Mouse (Mus musculus): ENCODE data around the gene Pdlim7. TPM values are rescaled to one million over a fixed set of nuclear protein-coding genes. Genes with fewer than 3 reads are reported as not detected.

Pdlim7 gene
- polyA plus RNA-seq, 2 experiments = 11.5 to 15.3 TPM

DNA sequence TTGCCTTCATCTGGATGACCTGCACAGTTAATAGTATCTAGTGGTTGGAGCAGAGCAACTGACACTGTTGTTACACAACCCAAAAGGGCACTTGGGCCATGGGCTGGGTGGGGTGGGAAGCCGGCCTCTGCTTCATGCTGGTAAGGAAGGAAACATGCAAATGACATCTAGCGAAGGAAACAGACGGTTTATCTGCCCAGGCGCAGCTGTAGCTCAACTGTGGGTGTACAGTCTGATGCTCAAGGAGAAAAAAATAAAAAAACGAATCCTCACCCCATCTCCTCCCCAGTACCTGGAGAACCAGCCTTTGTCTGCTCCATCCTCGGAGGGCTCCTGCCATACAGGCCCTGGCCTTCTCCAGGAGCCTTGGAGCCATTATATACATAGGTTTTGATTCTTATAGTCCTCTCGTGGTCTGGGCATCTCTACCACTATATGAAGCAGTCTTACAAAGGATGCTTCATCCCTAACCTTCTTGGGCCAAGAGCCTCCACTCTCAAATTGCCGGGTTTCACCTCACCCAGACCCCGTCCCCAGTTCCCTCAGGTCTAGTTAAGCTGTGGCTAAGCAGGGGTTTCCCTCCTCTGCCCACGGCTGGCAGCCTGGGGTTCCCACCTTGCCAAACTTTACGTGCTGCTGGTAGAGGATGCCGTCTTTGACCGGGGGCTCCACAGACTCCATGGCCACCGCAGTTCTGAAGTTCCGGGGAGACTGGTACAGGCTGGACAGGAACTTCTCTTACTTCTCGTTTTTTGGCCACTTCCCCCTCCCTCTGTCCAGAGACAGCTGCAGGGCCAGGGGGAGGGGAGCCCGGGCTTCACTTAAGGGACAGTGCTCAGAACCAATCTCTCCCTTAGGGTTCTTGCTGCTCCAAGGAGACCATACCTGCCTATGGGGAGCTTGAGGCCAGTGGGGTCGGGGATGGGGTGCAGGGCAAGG lies 14.6 kb upstream of the Pdlim7 start:
- Histone ChIP-seq H3K9ac (replicated peaks) (no peak overlapping the region), H3K9me3 (ENCODE audit: control insufficient read depth, low read length) (no peaks in the 10 kb centered on the region), H3K27me3 (ENCODE audit: control insufficient read depth, insufficient read depth, low read length) (no peaks in the 10 kb centered on the region), H3K27ac (no peak overlapping the region), H3K36me3 (replicated peaks; ENCODE audit: control insufficient read depth, insufficient read depth, low read depth) (peaks cover 7% of the 10 kb centered on the region), H3K4me2 (ENCODE audit: low read depth) (no peak overlapping the region; the same call in 1 of the 2 replicates), H3K4me1 (replicated peaks; ENCODE audit: control insufficient read depth in 2 of 2, insufficient read depth in 2 of 2, low read length in 1 of 2) (peaks cover 0 to 19% of the 10 kb centered on the region in 2 experiments; a peak in 2 of 4 replicates), H3K4me3 (ENCODE audit: insufficient read depth in 1 of 2, low read depth in 2 of 2, low read length in 2 of 2) (0 out of 4 replicates have a peak overlapping the region, but pooled peaks of 1 of the 2 experiments have one; percentile 19)
- DNase-seq (ENCODE audit: low read depth in 3 of 3, low spot score in 3 of 3) = no peak
- WGBS (ENCODE audit: insufficient replicate concordance) = 16% methylated on average over 18 of the region's 18 CpGs
- TF ChIP-seq EP300 (IDR thresholded peaks at IDR 0.05; ENCODE audit: low read depth) (peak; percentile 65), CTCF (IDR thresholded peaks at IDR 0.05; ENCODE audit: low read depth) (no peak)
- ATAC-seq (ENCODE audit: insufficient read depth) = peak; percentile 64

DNA sequence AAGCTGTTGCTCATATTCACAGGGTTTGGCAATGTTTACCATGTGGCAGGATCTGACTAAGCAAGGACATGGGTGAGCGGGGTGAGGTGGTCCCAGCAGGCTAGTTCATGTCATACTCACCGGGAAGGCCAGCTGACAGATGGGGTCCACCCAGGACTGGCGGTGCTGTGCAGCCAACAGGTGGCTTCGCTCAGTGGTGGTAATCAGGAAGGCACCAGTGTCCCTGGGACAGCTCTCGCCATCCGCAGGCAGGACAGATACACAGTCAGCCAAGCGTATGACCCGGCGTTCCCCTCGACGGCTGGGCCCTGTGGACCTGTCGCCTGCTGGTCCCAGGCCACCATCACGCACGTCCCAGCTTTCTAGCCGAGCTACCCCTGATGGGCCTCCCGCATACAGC lies 13.7 kb upstream of the Pdlim7 start:
- H3K9me3 ChIP-seq (ENCODE audit: control insufficient read depth, low read length) = no peaks in the 10 kb centered on the region
- no peaks in the 10 kb centered on the region for H3K27me3 ChIP-seq (ENCODE audit: control insufficient read depth, insufficient read depth, low read length)

DNA sequence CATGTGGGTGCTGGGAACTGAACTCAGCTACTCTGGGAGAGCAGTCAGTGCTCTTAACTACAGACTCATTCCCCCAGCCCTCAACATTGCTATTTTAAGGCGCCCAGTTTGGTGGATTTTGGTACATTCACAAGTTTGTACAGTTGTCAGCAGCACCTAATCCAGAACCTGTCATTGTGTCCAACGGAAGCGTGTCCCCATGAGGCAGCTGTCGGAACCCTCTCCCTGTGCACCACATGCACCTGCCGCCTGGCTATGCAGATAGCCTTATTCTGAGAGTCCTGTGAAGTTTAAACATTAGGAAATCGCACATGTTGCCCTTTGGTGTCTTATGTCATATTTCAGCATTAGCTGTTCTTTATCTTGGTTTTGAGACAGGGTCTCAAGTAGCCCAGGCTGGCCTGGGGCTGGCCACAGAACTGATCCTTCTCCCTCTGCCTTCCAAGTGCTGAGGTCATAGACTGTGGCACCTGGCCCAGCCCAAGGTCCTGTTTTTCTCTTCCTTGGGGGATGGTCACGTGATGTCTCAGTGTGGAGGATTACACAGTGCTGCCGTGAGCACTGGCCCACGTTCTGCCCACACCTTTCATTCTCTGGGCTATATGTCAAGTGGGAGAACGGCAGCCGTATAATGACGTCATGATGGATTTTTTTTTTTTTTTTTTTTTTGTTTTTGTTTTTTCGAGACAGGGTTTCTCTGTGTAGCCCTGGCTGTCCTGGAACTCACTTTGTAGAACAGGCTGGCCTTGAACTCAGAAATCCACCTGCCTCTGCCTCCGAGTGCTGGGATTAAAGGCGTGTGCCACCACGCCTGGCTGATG lies 12.5 kb upstream of the Pdlim7 start:
- Histone ChIP-seq H3K27me3 (ENCODE audit: control insufficient read depth, insufficient read depth, low read length) (no peaks in the 10 kb centered on the region), H3K36me3 (replicated peaks; ENCODE audit: control insufficient read depth, insufficient read depth, low read depth) (peaks cover 7% of the 10 kb centered on the region), H3K4me3 (ENCODE audit: insufficient read depth in 1 of 2, low read depth in 2 of 2, low read length in 2 of 2) (no peak overlapping the region), H3K4me1 (replicated peaks; ENCODE audit: control insufficient read depth in 2 of 2, insufficient read depth in 2 of 2, low read length in 1 of 2) (peaks cover 0 to 19% of the 10 kb centered on the region in 2 experiments; a peak in 2 of 4 replicates), H3K9ac (replicated peaks) (no peak overlapping the region), H3K4me2 (ENCODE audit: low read depth) (no peak overlapping the region), H3K9me3 (ENCODE audit: control insufficient read depth, low read length) (no peaks in the 10 kb centered on the region), H3K27ac (no peak overlapping the region)
- 66% methylated on average over 16 of the region's 16 CpGs for WGBS (ENCODE audit: insufficient replicate concordance)
- no peak for TF ChIP-seq CTCF (IDR thresholded peaks at IDR 0.05; ENCODE audit: low read depth)
- no peak for TF ChIP-seq EP300 (IDR thresholded peaks at IDR 0.05; ENCODE audit: low read depth)
- ATAC-seq (ENCODE audit: insufficient read depth) = no peak
- DNase-seq (ENCODE audit: low read depth in 3 of 3, low spot score in 3 of 3) = no peak

More for the DNA sequence above, 13.7 kb upstream of the Pdlim7 start:
- Histone ChIP-seq H3K36me3 (replicated peaks; ENCODE audit: control insufficient read depth, insufficient read depth, low read depth) (peaks cover 7% of the 10 kb centered on the region), H3K4me2 (ENCODE audit: low read depth) (no peak overlapping the region; the same call in 1 of the 2 replicates), H3K4me1 (replicated peaks; ENCODE audit: control insufficient read depth in 2 of 2, insufficient read depth in 2 of 2, low read length in 1 of 2) (peaks cover 0 to 19% of the 10 kb centered on the region in 2 experiments; a peak in 2 of 4 replicates), H3K9ac (replicated peaks) (no peak overlapping the region), H3K27ac (no peak overlapping the region), H3K4me3 (ENCODE audit: insufficient read depth in 1 of 2, low read depth in 2 of 2, low read length in 2 of 2) (no peak overlapping the region)
- ATAC-seq (ENCODE audit: insufficient read depth) = no peak
- DNase-seq (ENCODE audit: low read depth in 3 of 3, low spot score in 3 of 3) = no peak
- TF ChIP-seq CTCF (IDR thresholded peaks at IDR 0.05; ENCODE audit: low read depth) (no peak), EP300 (IDR thresholded peaks at IDR 0.05; ENCODE audit: low read depth) (no peak)
- 71% methylated on average over 16 of the region's 16 CpGs for WGBS (ENCODE audit: insufficient replicate concordance)

DNA sequence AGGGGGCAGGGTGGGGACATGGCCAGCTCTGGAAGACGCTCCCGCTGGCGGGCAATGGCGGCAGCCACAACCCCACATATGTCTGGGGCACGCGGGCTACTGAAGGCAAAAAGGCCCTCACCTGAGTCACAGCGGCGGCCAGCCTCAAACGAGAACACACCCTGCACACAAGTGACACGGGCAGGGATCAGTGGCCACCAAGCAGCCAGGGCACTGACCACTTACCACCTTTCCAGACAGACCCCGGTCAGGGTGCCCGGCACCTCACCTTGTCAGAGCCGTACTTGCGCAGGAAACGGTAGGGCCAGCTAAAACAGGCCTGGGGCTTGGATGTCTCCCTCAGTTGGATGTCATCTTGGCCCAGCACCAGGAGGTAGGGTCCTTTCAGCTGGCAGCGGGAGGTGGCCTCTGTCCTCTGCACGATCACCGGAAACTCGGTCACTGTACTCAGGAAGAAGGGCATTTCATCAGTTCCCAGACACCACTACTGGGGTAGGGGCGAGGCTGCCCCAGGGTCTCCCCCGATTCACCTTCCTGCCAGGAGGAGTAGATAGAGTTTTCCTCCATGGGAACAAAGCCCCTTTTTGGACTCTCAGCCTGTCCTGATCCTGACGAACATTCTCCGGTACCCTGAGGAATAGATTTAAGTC lies 10.6 kb upstream of the Pdlim7 start:
- Histone ChIP-seq H3K4me1 (replicated peaks; ENCODE audit: control insufficient read depth in 2 of 2, insufficient read depth in 2 of 2, low read length in 1 of 2) (peaks cover 0 to 14% of the 10 kb centered on the region in 2 experiments; a peak in 1 of 4 replicates), H3K9me3 (ENCODE audit: control insufficient read depth, low read length) (no peaks in the 10 kb centered on the region), H3K4me2 (ENCODE audit: low read depth) (no peak overlapping the region), H3K9ac (replicated peaks) (no peak overlapping the region), H3K27ac (no peak overlapping the region), H3K36me3 (replicated peaks; ENCODE audit: control insufficient read depth, insufficient read depth, low read depth) (no peaks in the 10 kb centered on the region), H3K27me3 (ENCODE audit: control insufficient read depth, insufficient read depth, low read length) (no peaks in the 10 kb centered on the region), H3K4me3 (ENCODE audit: insufficient read depth in 1 of 2, low read depth in 2 of 2, low read length in 2 of 2) (no peak overlapping the region)
- ATAC-seq (ENCODE audit: insufficient read depth) (no peak), DNase-seq (ENCODE audit: low read depth in 3 of 3, low spot score in 3 of 3) (no peak)
- TF ChIP-seq EP300 (IDR thresholded peaks at IDR 0.05; ENCODE audit: low read depth) (no peak), CTCF (IDR thresholded peaks at IDR 0.05; ENCODE audit: low read depth) (no peak)
- WGBS (ENCODE audit: insufficient replicate concordance) = 79% methylated on average over 23 of the region's 23 CpGs

All from liver, embryonic 14.5 days (tissue).